ENCODE assay signal across 21 mouse cellular contexts in genomic region chr2:10999217-10999618, GRCm38 (mm10).
DNase-seq lines count a peak whose midpoint lies in the region; ATAC-seq and TF ChIP-seq lines count a peak whose summit lies in the region.
"Had no signal": no experiment of that assay in that cellular context is flagged by ENCODE, and none has a peak within 500 bp of the region (broad histone marks: within the 10 kb centered on the region; RNA-seq: fewer than 3 reads in every experiment).

No protein-coding gene starts in this region.

- ATAC-seq in forebrain, embryonic 14.5 days: peak; percentile 55; the same call in 1 of the 2 replicates
- ATAC-seq in forebrain, embryonic 12.5 days (ENCODE audit: low FRiP score): no peak; the same call in 1 of the 2 replicates
- no peak for ATAC-seq in liver, embryonic 12.5 days
- ATAC-seq: intestine, postnatal 0 days; midbrain, embryonic 13.5 days had no signal

- no peak for TF ChIP-seq CTCF in liver, adult 2 months (IDR thresholded peaks at IDR 0.05; ENCODE audit: low read depth, low read length)

- no peak for TF ChIP-seq POLR2A in liver, adult 2 months (IDR thresholded peaks at IDR 0.05; ENCODE audit: extremely low read depth, insufficient read depth, low read length)
- TF ChIP-seq POLR2A in myocyte (IDR thresholded peaks at IDR 0.05; ENCODE audit: insufficient read length, low read depth): no peak

- no peaks in the 10 kb centered on the region for H3K79me2 ChIP-seq in liver, adult 2 months (ENCODE audit: control insufficient read depth, insufficient read depth, low read length)
- no peaks in the 10 kb centered on the region for H3K79me2 ChIP-seq in myocyte (ENCODE audit: control insufficient read depth, insufficient read depth)

- DNase-seq in forebrain, embryonic 14.5 days (ENCODE audit: low spot score): peak; percentile 48
- peak; percentile 20 for DNase-seq in liver, adult 2 months (ENCODE audit: extremely low read depth, low read depth, low spot score)
- DNase-seq in brain, adult 2 months (ENCODE audit: low read depth, low spot score): peak; percentile 20
- no peak for DNase-seq in left cerebral cortex, postnatal 36 days (ENCODE audit: low spot score in 2 of 2)
- DNase-seq: adrenal gland, postnatal 36 days; cerebellum, adult 9-11 months; gastrocnemius, postnatal 14 days; heart, postnatal 14 days; liver, embryonic 13.5 days; thymus, postnatal 25 days had no signal

- no peaks in the 10 kb centered on the region for H3K9me3 ChIP-seq in forebrain, embryonic 14.5 days (replicated peaks; ENCODE audit: control insufficient read depth, low read length)
- no peaks in the 10 kb centered on the region for H3K9me3 ChIP-seq in forebrain, embryonic 12.5 days
- no peaks in the 10 kb centered on the region for H3K9me3 ChIP-seq in liver, embryonic 12.5 days (replicated peaks)
- H3K9me3 ChIP-seq: hindbrain, embryonic 15.5 days; limb, embryonic 10.5 days; liver, embryonic 13.5 days; midbrain, embryonic 13.5 days; neural tube, embryonic 15.5 days had no signal

- no peak overlapping the region for H3ac ChIP-seq in myocyte (ENCODE audit: control insufficient read depth, insufficient read length)

- no peak overlapping the region for H3K4me3 ChIP-seq in forebrain, embryonic 14.5 days (ENCODE audit: low read depth, low read length)
- H3K4me3 ChIP-seq in forebrain, embryonic 12.5 days (replicated peaks): no peak overlapping the region
- no peak overlapping the region for H3K4me3 ChIP-seq in liver, adult 2 months (ENCODE audit: insufficient read depth, low read depth, low read length)
- no peak overlapping the region for H3K4me3 ChIP-seq in liver, embryonic 12.5 days
- H3K4me3 ChIP-seq in myocyte: no peak overlapping the region
- H3K4me3 ChIP-seq: hindbrain, embryonic 15.5 days; limb, embryonic 10.5 days; liver, embryonic 13.5 days; midbrain, embryonic 13.5 days; neural tube, embryonic 15.5 days had no signal

- no peaks in the 10 kb centered on the region for H3K36me3 ChIP-seq in forebrain, embryonic 14.5 days (ENCODE audit: control insufficient read depth, insufficient read depth, low read length)
- H3K36me3 ChIP-seq in forebrain, embryonic 12.5 days (replicated peaks): no peaks in the 10 kb centered on the region
- H3K36me3 ChIP-seq in liver, adult 2 months (ENCODE audit: control insufficient read depth, insufficient read depth, low read length): no peaks in the 10 kb centered on the region
- no peaks in the 10 kb centered on the region for H3K36me3 ChIP-seq in liver, embryonic 12.5 days
- no peaks in the 10 kb centered on the region for H3K36me3 ChIP-seq in myocyte (ENCODE audit: control insufficient read depth, insufficient read depth)
- H3K36me3 ChIP-seq: hindbrain, embryonic 15.5 days; limb, embryonic 10.5 days; liver, embryonic 13.5 days; midbrain, embryonic 13.5 days; neural tube, embryonic 15.5 days had no signal

- intact Hi-C loops in left cerebral cortex, postnatal 36 days (cut with DNase I): no loop called here

- no peak overlapping the region for H3K27ac ChIP-seq in forebrain, embryonic 14.5 days (ENCODE audit: low read depth, low read length)
- H3K27ac ChIP-seq in forebrain, embryonic 12.5 days: no peak overlapping the region
- H3K27ac ChIP-seq in liver, adult 2 months (replicated peaks; ENCODE audit: insufficient read depth, low read depth, low read length): no peak overlapping the region
- no peak overlapping the region for H3K27ac ChIP-seq in liver, embryonic 12.5 days
- H3K27ac ChIP-seq: hindbrain, embryonic 15.5 days; kidney, postnatal 0 days; limb, embryonic 10.5 days; liver, embryonic 13.5 days; macrophage; midbrain, embryonic 13.5 days; neural tube, embryonic 15.5 days had no signal

- WGBS in forebrain, embryonic 14.5 days: 25% methylated on average over 1 of the region's 1 CpGs
- 58% methylated on average over 1 of the region's 1 CpGs for WGBS in forebrain, embryonic 12.5 days
- WGBS in liver, adult 2 months: 61% methylated on average over 1 of the region's 1 CpGs
- 59% methylated on average over 1 of the region's 1 CpGs for WGBS in liver, embryonic 12.5 days (ENCODE audit: insufficient replicate concordance)

- no peaks in the 10 kb centered on the region for H3K27me3 ChIP-seq in forebrain, embryonic 14.5 days (replicated peaks; ENCODE audit: control insufficient read depth, insufficient read depth, low read length)
- H3K27me3 ChIP-seq in forebrain, embryonic 12.5 days: no peaks in the 10 kb centered on the region
- H3K27me3 ChIP-seq in liver, adult 2 months (ENCODE audit: control insufficient read depth, insufficient read depth, low read length): no peaks in the 10 kb centered on the region
- no peaks in the 10 kb centered on the region for H3K27me3 ChIP-seq in liver, embryonic 12.5 days (replicated peaks)
- no peaks in the 10 kb centered on the region for H3K27me3 ChIP-seq in myocyte (ENCODE audit: control insufficient read depth, insufficient read depth, insufficient read length)
- H3K27me3 ChIP-seq: hindbrain, embryonic 15.5 days; liver, embryonic 13.5 days; midbrain, embryonic 13.5 days; neural tube, embryonic 15.5 days had no signal

- no peak overlapping the region for H3K4me2 ChIP-seq in forebrain, embryonic 14.5 days (ENCODE audit: low read length)
- H3K4me2 ChIP-seq in forebrain, embryonic 12.5 days: no peak overlapping the region
- no peak overlapping the region for H3K4me2 ChIP-seq in liver, embryonic 12.5 days
- H3K4me2 ChIP-seq in myocyte (ENCODE audit: low read depth): no peak overlapping the region
- H3K4me2 ChIP-seq: heart, embryonic 11.5 days; hindbrain, embryonic 15.5 days; liver, embryonic 13.5 days; midbrain, embryonic 13.5 days; neural tube, embryonic 15.5 days had no signal

- peaks cover 3% of the 10 kb centered on the region; the same call in 1 of the 2 replicates for H3K4me1 ChIP-seq in forebrain, embryonic 14.5 days (ENCODE audit: control insufficient read depth, insufficient read depth, low read length)
- H3K4me1 ChIP-seq in forebrain, embryonic 12.5 days: no peaks in the 10 kb centered on the region
- no peaks in the 10 kb centered on the region for H3K4me1 ChIP-seq in liver, adult 2 months (ENCODE audit: control insufficient read depth, insufficient read depth, low read length)
- no peaks in the 10 kb centered on the region for H3K4me1 ChIP-seq in liver, embryonic 12.5 days
- H3K4me1 ChIP-seq: hindbrain, embryonic 15.5 days; limb, embryonic 10.5 days; liver, embryonic 13.5 days; midbrain, embryonic 13.5 days; neural tube, embryonic 15.5 days had no signal

- H3K9ac ChIP-seq in forebrain, embryonic 14.5 days (ENCODE audit: low read length): no peak overlapping the region
- no peak overlapping the region for H3K9ac ChIP-seq in forebrain, embryonic 12.5 days
- H3K9ac ChIP-seq in liver, adult 2 months (ENCODE audit: low read depth, low read length): no peak overlapping the region
- no peak overlapping the region for H3K9ac ChIP-seq in liver, embryonic 12.5 days
- H3K9ac ChIP-seq: hindbrain, embryonic 15.5 days; liver, embryonic 13.5 days; midbrain, embryonic 13.5 days; neural tube, embryonic 15.5 days had no signal

TF ChIP-seq in myocyte, 11 proteins besides CTCF, POLR2A, EP300 and RAD21:
- TF ChIP-seq CEBPB (IDR thresholded peaks at IDR 0.05; ENCODE audit: insufficient read depth, poor library complexity, severe bottlenecking) (peak; percentile 75), MYOD1 (IDR thresholded peaks at IDR 0.05; ENCODE audit: control insufficient read depth in 1 of 3, insufficient read length in 2 of 3, low read depth in 2 of 3) (no peak)
TF ChIP-seq in myocyte: peak in this region for 1.

Comparison
In these comparisons a context has a peak if more than half of its experiments do, and no peak if none do; other contexts are left out.
1. DNase-seq: peak in forebrain, embryonic 14.5 days (single experiment), liver, adult 2 months (single experiment) and brain, adult 2 months (single experiment); none in left cerebral cortex, postnatal 36 days (0 of 2).